Mouse (Mus musculus) retina, adult 2 months (tissue): ENCODE measurements around the gene Anks1.

Experiments
- DNase-seq: peaks from one replicate; pipeline ENCODE4 v3.0.0-alpha.2; 2012; ENCODE audit warnings: low read depth, low spot score

Gene Anks1

DNA sequence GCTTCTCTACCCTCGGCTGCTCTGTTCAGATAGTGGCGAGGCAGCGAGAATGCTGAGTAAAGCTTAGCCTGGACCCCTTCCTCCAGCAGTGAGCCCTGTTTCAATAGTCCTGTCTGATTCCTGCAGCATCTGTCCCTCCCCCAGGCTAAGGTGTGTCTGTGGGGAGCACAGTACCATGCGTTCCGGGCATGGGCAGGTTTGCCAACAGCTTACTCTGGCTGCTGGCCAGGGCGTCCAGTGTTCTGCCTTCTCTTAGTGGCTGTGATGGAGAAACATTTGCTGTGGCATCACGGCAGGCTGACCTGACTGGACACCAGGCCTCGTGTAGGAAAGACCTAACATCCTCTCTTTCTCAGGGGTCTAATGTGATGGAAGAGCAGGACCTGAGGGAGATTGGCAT lies 141.1 kb downstream of the Anks1 start:
- no peak for DNase-seq

DNA sequence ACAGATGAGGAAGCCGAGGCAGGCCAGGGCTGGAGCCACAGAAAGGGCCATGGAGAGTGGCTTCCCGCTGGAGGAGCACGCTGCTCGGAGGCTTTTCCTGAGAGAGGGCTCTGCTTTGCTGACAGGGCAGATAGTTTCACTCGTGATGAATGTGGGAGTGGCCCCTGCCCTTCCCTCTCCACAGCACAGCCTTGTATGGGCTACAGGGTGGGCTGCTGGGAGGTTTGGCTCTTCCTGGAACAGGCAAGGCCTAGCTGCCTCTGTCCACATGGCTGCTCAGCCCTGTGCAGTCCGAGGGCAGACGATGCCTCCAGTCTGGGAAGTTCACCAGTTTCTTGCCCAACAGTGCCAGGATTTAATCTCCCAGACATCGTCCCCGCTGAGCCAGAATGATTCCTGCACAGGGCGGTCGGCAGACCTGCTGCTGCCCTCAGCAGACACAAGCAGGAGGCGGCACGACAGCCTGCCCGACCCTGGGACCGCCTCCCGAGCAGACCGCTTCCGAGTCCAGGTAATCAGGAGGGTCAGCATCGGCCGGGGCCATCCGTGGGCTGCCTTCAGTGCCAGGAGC lies 143.3 kb downstream of the Anks1 start:
- DNase-seq: no peak

DNA sequence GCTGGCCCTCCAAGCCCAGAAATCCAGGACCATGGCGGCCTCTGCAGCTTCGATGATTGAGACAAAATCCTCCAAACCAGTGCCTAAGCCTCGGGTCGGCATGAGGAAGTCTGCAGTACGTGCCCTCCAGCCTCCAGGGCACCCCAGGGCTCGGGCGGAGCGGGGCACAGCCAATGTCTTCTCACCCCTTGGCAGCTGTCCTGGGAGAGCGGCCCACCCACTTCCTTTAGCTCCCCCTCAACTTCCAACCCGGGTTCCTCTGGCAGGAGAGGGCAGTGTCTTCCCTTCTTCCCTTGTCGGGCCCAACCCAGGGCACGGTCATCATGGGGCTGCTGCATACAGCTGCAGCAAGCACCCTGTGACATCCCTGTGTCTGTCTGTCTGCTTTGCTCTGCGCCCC lies 149.2 kb downstream of the Anks1 start:
- no peak for DNase-seq

DNA sequence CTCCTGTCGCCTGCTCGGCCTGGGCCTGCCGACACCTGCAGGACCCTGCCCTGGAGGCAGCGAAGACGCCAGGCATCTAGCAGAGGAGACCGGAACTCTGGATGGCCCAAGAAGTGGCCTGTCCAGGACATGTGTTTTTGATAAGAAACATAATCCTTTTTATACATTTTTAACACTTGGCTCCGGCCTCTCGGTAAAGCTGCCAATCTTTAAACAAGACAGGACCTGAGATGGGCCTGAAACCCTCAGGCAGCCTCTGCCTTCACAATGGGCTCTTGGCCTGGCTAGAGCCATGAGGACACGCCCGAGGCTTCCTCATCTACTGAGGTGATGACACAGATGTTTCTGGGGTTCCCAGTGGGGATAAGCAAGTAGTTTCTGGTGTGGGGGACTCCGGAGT lies 151.6 kb downstream of the Anks1 start:
- no peak for DNase-seq

DNA sequence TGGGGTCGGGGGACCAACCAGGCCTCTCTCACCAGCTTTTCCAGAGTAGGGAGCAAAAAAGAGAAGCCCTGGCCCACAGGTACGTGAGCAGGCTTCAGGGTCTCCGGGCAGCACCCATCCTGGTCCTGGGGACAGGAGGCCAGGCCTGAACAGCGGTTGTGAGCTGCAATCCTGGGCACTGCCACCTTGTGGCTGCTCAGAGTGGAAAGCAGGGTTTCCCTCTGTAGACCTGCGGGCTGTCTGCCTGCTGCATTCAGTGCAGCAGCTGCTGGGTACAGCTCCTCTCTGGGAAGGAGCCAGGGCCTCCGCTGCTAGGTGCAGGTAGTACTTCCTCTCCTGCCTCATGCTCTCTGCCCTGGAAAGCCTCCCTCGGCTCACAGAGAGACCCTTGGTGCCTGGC lies 152.4 kb downstream of the Anks1 start:
- DNase-seq: no peak

DNA sequence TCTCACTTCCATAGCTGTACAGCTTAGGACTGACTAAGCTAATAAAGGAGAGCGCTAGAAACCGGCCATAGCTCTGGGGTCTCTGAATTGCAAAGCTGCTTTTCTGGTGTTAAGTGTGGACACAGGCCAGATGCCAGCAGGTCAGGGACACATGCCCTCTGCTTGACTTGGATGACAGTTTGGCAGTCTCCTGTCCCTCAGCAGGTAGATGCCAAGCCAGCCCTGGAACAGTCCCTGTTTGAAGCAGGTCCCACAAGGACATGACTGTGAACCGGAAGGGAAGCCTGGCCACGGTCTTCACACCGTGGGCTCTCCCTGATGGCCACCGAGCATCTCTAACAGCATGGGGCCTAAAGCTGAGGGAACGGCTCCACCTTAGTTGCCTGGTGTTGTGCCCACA lies 153.6 kb downstream of the Anks1 start:
- DNase-seq: no peak

DNA sequence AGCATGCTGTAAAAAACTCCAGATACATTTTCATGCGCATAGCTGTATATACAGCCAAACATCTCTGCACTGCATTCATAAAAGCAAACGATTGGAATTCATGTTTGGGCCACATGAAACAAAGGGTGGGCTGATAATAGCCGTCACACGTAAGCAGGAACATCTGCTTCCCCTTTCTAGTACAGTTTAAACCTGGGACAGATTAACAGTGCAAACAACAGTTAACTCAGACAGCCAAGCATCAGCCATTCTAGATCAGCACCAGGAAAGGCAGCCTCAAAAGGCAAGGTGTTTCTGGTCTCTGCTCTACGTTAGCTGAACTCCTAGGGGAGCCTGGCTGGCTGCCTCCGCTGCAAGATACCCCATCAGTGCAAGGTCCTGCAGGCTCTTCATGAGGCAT lies 154.1 kb downstream of the Anks1 start:
- DNase-seq: no peak

DNA sequence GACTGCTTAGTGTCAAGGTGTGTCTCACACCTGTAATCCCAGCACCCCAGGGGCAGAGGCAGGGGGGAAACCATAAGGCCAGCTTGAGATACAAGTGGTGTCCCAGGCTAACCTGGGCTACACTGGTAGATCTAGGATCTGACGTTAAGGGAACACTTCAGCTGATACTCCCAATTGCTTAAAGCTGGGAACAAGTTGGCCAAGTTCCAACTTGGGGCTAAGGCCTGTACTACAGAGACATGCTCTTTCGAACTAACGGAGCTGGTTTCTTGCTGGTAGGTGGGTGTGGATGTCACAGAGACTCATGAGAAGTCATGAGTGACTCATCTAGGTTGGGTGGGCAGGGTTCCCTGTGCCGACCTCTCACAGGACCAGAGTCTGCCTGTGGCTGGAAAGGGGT lies 158.2 kb downstream of the Anks1 start:
- DNase-seq: no peak

DNA sequence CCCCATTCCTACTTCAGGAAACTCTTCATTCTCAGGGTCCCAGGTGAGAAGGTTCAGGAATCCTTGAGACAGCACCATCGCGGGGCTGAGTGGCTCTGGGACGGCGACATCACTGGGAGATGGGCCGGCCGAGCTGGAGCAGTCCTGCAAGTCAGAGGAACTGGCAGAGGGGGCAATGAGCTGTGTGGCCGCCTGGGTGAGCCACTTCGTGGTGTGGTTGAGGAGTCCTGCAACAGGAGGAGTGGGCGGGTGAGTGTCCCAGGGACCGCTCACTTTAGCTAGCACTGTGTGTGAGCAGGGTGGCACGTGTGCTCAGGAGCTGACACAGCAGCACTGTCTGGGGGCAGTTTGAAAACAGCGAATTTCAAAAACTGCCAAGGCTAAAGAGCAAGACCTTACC lies 160.3 kb downstream of the Anks1 start:
- DNase-seq: no peak

DNA sequence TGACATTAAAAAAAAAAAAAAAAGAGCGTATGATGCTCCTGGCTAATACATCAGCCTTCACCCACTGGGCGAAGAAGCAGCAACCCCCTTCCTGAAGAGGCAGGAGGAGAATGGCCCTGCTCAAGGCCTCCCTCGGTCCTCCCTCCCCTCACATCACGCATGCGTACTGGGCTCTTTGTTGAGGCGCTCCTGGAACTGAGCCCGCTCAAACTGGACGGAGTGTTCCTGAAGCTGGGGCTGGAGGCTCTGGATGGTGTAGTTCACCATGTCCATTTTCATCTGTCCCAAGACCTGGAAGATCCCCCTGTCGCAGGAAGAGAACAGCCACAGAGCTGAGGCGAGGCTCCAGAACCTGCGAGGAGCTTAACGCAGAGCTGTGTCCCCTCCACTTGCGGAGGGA lies 161.2 kb downstream of the Anks1 start:
- DNase-seq: no peak

DNA sequence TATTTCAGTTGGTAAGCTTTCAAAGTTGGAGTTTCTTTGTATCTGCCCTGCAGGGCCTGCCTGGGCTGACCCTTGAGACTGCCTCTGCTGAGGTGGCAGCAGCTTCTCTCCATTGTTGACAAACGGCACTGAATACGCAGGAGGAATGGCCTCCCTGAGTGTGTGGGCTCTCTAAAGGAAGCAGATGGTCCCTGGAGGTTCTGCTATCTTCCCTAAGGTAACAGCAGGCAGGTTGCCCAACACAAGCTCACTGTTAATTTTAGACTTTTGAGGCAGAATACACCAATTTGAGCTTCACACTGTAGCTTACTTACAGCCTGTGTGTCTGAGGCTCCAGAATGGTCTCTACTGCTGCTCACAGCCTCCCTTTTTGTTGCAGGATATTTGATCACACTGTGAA lies 163.6 kb downstream of the Anks1 start:
- no peak for DNase-seq

DNA sequence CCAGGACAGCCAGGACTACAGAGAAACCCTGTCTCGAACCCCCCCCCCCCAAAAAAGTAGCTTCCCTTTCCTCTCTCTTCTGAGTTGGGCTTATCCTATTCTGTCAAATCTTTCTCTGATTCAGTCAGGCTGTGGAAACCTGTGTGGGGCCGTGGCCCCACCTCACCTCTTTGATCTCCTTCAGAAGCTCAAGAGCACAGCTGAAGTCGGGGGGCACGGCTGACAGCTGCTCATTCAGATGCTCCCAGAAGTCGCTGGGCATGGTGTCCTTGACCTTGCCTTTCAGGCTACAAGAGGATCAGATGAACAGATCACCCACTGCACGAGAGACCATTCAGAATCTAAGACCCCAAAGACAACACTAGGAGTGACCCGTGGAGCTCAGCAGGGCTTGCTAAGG lies 165.4 kb downstream of the Anks1 start:
- DNase-seq: no peak

DNA sequence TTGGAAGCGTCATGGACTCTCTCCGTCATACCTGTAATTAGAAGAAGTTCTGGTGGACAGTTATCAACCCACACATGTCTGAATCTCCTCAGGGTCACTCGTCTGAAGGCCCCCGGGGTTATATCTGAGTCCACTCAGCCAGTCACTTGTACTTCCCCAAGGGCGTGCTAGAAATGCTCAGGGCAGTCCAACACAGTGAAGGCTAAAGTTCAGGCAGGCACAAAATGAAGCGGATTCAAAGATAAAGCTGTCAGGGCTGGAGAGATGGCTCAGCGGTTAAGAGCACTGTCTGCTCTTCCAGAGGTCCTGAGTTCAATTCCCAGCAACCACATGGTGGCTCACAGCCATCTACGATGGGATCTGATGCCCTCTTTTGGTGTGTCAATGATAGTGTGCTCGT lies 168.9 kb downstream of the Anks1 start:
- no peak for DNase-seq

DNA sequence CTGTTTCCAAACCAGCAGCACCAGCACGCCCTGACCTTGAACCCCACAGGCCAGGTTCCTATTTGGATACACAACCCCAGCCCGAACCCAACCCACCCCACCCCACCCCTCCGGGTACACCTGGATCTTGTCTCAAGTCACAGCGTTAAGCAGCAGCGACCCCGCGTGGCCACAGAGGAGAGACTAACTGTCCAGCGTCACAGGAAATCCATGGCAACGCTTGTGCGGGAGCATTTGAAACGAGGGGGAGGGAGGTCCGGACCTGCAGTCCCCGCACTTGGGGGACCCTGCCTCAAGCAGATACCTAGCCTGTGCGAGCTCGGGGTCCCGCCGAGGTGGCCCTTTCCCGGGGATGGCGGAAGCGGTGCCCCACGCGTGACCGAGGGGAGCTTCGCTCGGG lies 170.5 kb downstream of the Anks1 start:
- DNase-seq: peak; percentile 79

DNA sequence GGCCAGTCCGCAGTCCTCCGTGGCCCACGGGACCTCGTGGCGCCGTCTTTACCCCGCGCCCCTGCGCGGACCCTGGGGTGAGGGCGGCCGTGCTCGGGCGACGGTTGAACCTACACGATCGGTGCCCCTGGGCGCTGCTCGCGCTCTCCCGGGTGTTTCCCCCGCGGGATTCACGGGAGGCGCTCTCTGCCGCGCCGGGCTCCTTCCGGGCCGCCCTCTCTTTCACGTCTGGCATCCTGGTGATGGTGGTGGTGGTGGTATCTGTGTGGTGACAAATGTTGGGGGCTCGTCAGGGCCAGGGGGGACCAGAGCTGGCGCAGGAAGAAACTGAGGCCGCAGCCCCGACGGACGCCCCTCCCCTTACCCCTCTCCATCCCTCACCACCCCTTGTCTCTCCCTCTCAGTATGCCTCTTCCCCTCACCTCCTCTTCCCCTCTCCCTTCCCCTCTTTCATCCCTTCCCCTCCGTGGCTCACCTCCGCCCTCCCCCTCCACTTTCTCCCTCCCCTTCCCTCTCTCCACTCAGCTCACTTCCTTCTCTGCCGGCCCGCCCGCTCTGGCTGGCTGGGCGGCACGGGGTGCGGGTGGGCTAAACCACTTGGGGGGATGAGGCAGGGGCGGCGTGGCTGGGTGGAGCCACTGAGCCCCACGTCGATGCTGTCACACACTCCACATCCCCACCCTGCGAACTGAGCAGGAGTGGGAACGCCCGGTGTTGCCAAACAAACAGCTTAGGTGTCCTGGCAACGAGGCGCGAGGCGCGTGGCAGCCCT lies 171.1 kb downstream of the Anks1 start, which contains the start of gene Tcp11:
Tcp11 (minus strand) TSS at position 595 of the 772 bp plus-strand sequence.
- peak; percentile 90 for DNase-seq

DNA sequence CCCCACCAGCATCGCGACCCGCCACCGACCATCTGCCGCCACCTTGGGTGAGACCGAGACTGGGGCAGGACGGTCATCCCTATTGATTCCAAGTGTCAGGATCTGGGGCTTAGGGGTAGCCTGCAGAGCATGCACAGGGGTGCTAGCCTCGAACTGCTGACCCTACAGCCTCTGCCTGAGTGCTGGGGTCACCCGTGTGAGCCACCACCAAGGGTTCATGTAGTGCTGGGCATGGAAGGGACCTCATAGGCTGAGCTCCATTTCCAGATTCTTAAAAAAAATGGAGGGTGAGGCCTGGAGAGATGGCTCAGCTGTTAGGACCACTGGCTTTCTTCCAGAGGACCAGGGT lies 171.7 kb downstream of the Anks1 start:
- no peak for DNase-seq

DNA sequence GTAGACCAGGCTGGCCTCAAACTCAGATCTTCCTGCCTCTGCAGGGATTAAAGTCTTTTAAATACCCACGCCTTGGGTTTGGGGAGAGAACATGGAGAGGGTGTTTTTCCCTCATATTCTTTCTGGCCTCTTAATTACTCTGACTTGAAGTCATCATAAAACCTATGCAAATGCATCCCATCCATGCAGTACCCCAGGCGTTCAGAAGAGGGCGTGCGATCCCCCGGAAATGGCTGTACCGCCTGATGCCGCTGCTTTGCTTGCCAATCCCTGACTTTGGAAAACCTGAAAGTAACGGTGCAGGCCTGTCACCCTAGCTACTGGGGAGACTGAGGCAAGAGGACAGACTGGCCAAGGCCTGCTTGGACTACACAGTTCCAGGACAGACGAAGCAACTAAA lies 172.3 kb downstream of the Anks1 start:
- no peak for DNase-seq

DNA sequence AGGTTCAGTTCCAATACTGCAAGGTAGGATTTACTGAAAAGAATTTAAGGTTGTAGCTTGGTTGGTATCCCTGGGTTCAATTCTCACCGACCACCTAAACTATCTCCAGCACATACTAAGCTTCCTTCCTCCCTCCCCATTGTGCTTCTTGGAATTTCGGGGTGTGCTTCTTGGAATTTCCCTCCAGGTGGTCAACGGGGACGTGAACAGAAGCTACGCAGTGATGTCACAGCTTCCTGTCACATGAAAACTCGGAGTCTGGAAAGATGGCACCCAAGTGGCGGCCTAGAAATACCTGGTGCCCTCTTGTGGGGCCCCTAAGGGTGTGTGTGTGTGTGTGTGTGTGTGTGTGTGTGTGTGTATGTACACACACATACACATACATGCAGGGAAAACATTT lies 172.8 kb downstream of the Anks1 start:
- DNase-seq: no peak

DNA sequence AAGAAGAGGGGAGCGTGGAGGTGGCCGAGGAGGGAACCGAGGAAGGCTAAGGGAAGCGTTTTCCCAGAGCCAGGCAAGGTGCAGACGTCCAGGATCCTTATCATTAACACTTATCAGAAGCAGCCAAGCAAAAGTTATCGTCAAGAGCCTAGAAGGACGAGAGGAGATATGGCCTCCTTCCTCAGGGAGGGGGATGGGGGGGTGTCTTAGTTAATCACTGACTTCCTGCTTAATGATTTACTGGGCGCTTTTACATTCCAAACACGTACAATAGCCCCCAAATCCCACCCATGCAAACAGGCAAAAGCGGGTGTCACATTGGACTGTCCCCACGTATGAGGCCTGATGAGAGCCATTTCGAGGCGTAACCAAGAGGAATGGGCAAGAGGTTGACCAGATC lies 173.8 kb downstream of the Anks1 start:
- DNase-seq: no peak

DNA sequence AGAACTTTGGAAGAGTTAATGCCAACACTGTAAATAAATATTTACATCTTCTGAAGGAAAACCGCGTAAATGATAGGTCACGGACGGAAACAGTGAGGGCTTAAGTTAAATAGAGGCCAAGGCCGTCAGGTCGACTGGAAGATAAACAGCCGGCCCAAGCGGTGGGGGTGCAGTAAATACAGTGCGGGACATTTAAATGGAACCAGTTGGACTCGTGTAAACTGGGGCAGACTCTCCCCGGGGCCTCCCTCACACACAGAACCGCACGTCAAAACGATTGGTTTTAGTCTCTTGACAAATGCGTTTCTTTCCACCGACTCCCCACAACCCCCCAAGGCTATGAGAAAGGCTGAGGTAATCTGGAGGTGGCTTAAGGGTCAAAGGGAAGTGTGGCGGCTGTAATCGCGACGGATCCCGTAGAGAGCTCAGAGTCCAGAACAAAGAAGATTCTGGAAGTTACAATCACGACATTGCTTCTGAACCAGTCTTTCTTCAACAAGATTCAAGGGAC lies 175.3 kb downstream of the Anks1 start:
- no peak for DNase-seq

DNA sequence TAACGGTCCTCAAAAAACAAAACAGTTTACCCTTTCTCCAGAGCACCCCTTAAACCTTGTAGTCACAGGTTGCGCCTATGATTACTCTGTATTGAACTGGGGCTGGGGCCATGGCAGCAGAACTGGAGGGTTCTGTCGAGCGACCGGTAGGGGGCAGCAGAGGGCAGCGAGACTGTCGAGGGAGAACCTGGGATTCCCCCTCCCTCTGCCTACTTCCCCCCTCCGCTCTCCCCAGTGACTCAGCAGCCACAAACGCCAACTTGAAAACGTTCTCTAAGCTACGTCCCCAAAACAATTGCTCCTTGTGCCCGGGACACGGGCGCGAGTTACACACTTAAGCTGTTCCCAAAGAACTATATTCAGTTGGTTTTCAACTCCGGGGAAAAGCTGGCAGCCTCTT lies 175.9 kb downstream of the Anks1 start:
- peak; percentile 77 for DNase-seq

DNA sequence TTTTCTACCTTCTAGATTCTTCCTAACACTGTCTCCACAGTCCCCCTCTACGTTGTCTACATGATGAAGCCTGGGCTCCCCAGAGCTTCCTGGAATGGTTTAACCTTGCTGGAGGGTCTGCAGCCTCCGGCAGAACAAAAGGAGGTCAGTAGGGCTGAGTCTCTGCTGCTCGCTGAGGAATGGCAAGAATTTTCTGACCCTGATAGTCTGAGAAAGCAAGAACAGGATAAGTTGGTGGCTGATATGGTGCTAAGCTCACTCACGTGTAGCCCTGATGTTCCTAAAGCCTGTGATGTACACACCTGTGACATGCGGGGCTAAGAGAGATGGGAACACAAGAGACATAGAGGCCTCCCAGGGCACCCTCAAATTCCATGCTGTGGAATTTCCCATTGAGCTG lies 178.3 kb downstream of the Anks1 start:
- DNase-seq: no peak

DNA sequence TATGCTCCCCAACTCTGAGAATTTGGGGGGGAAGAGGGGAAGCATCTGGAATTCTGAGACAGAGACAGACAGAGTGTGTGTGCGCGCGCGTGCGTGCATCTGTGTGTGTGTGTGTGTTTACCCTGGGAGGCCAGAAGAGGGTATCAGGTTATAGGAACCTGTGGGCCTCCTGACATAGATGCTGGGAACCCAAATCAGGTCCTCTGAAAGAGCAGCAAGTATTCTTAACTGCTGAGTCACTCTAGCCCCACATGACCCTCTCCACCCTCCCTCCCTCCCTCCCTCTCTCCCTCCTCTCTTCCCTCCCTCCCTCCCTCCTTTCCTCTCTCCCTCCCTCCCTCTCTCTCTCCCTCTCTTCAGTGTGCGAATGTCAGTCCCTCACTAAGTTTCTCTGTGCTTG lies 179.6 kb downstream of the Anks1 start:
- no peak for DNase-seq

DNA sequence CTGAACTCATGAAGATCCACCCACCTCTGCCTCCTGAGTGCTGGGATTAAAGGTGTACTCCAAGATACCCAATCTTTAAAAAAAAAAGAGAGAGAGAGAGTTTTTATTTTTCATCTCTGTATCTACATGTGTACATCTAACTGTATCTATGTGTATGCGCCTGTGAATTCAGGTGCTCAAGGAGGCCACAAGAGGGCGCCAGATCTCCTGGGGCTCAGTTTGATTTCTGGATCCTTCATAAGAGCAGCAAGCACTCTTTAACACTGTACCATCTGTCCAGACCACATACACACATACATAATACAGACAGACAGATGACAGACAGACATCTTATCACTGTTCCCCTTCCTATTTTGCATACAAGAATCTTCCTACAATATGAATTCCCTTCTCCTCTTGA lies 183.2 kb downstream of the Anks1 start:
- DNase-seq: no peak
